Mouse (Mus musculus): ENCODE results near the gene Vapa. TPM values are rescaled to one million over a fixed set of nuclear protein-coding genes. Genes with fewer than 3 reads are reported as not detected.
"Not testable (repeated sequence)": the region's sequence is repeated elsewhere in the genome, so short reads cannot be mapped to it uniquely, and the experiment has no call there.

Gene Vapa
- polyA plus RNA-seq, 1 experiment = 60.4 TPM

GRCm38 (mm10) chr17:65536156-65536555 lies 77.2 kb downstream of the Vapa start:
- Histone ChIP-seq H3K4me3 (replicated peaks; ENCODE audit: control insufficient read depth, low read depth, low read length) (no peak overlapping the region), H3K4me1 (ENCODE audit: control insufficient read depth, insufficient read depth, low read length) (no peaks in the 10 kb centered on the region), H3K27ac (ENCODE audit: control insufficient read depth, insufficient read depth, low read depth, low read length, poor library complexity) (no peak overlapping the region)
- 19% methylated on average over 3 of the region's 3 CpGs for WGBS
- TF ChIP-seq CTCF (IDR thresholded peaks at IDR 0.05; ENCODE audit: control insufficient read depth, insufficient read depth, low read length) = peak; percentile 62
- no peak for TF ChIP-seq POLR2A (IDR thresholded peaks at IDR 0.05; ENCODE audit: borderline replicate concordance, control insufficient read depth, low read depth, low read length)

- H3K27ac ChIP-seq (ENCODE audit: control insufficient read depth, insufficient read depth, low read depth, low read length, poor library complexity); H3K4me1 ChIP-seq (ENCODE audit: control insufficient read depth, insufficient read depth, low read length); H3K4me3 ChIP-seq (replicated peaks; ENCODE audit: control insufficient read depth, low read depth, low read length): not testable (repeated sequence)
Observed at GRCm38 (mm10) chr17:65532381-65532780, 81.0 kb downstream of the Vapa start.

Other genes with a start within 250 kb of the Vapa start
- not detected in 2 replicates for gene Tmem232, start 72.8 kb downstream of the Vapa start, polyA plus RNA-seq (2011; ENCODE audit: insufficient read depth, insufficient read length, low replicate concordance, missing spikeins)
- not detected in 2 replicates for gene Txndc2, start 28.6 kb upstream of the Vapa start, polyA plus RNA-seq (2011; ENCODE audit: insufficient read depth, insufficient read length, low replicate concordance, missing spikeins)
- 6.8 and 18.0 TPM in 2 replicates for gene Rab31, start 159.2 kb upstream of the Vapa start, polyA plus RNA-seq (2011; ENCODE audit: insufficient read depth, insufficient read length, low replicate concordance, missing spikeins)
- 17.9 and 28.6 TPM in 2 replicates for gene Ppp4r1, start 169.0 kb upstream of the Vapa start, polyA plus RNA-seq (2011; ENCODE audit: insufficient read depth, insufficient read length, low replicate concordance, missing spikeins)

All from bone marrow, adult 2 months (tissue).